Mouse (Mus musculus) stomach, embryonic 16.5 days (tissue): Measurements from ENCODE around the gene Epsti1. TPM values are rescaled to one million over a fixed set of nuclear protein-coding genes. Genes with fewer than 3 reads are reported as not detected.
"Not testable (repeated sequence)": the region's sequence is repeated elsewhere in the genome, so short reads cannot be mapped to it uniquely, and the experiment has no call there.

ENCODE experiments used
- ATAC-seq: fragments of 200-750 bp; cut with Nextera tagmentation; 2 replicates; pipeline ENCODE4 v1.8.0; 2017; ENCODE audit warnings: moderate number of reproducible peaks, moderate TSS enrichment; ENCODE audit not compliant: insufficient read depth, low FRiP score
- H3K27ac ChIP-seq: fragments of 300-500 bp; sonication (generic); 2 replicates; pipeline ENCODE4 v1.5.1; 2014; ENCODE audit warnings: low read length
- H3K27me3 ChIP-seq: fragments of 300-500 bp; sonication (generic); 2 replicates; pipeline ENCODE4 v1.6.1; 2014; ENCODE audit warnings: low read length, control low read depth, mixed read lengths; ENCODE audit not compliant: control insufficient read depth, insufficient read depth
- H3K36me3 ChIP-seq: fragments of 300-500 bp; sonication (generic); 2 replicates; pipeline ENCODE4 v1.6.1; 2014; ENCODE audit warnings: low read length; ENCODE audit not compliant: control insufficient read depth, insufficient read depth
- H3K4me1 ChIP-seq: fragments of 300-500 bp; sonication (generic); 2 replicates; pipeline ENCODE4 v1.6.1; 2014; ENCODE audit warnings: low read length, control low read depth, mixed read lengths; ENCODE audit not compliant: control insufficient read depth, insufficient read depth
- H3K4me2 ChIP-seq: fragments of 300-500 bp; sonication (generic); 2 replicates; pipeline ENCODE4 v1.6.1; 2014; ENCODE audit warnings: low read depth, low read length, mixed read lengths
- H3K4me3 ChIP-seq: fragments of 300-500 bp; sonication (generic); replicated peaks from 2 replicates; pipeline ENCODE4 v1.5.1; 2014; ENCODE audit warnings: mild to moderate bottlenecking, low read length
- H3K9ac ChIP-seq: fragments of 300-500 bp; sonication (generic); 2 replicates; pipeline ENCODE4 v1.6.1; 2014; ENCODE audit warnings: low read length
- H3K9me3 ChIP-seq: fragments of 300-500 bp; sonication (generic); replicated peaks from 2 replicates; pipeline ENCODE4 v1.6.1; 2016; ENCODE audit warnings: low read length, control low read depth; ENCODE audit not compliant: control insufficient read depth
- WGBS: fragments of 180-500 bp; shearing (Covaris S2); extraction: QIAGEN DNeasy Blood & Tissue Kit; methylation state at CpG from one replicate; pipeline ENCODE4 v1.1.7; 2014; 5-methylcytosine and 5-hydroxymethylcytosine counted together
- polyA plus RNA-seq: library from polyadenylated mRNA; unstranded; fragments of >200 nt; fragmentation: Nextera tagmentation; extraction: Ambion mirVana; gene quantifications from 2 replicates; pipeline ENCODE4 v1.2.1, GENCODE M21; 2015

Epsti1 gene
- polyA plus RNA-seq, 1 experiment from 2014 or later = 2.7 TPM

- peak within 1 kb of the TSS; percentile 92 for H3K9ac ChIP-seq
- peak; percentile 90 for ATAC-seq
- no peaks in the 10 kb centered on the region for H3K36me3 ChIP-seq
- peak within 1 kb of the TSS; percentile 72 for H3K4me2 ChIP-seq
- 2% methylated on average over 44 of the region's 44 CpGs for WGBS
- H3K4me1 ChIP-seq = no peaks in the 10 kb centered on the region; the same call in 1 of the 2 replicates
- no peaks in the 10 kb centered on the region for H3K27me3 ChIP-seq
- H3K4me3 ChIP-seq = peak within 1 kb of the TSS; percentile 95
- no peak within 1 kb of the TSS; the same call in 1 of the 2 replicates for H3K27ac ChIP-seq
- H3K9me3 ChIP-seq = no peaks in the 10 kb centered on the region
These were observed 29.5 kb upstream of the Epsti1 start, which contains the start of gene Dnajc15 for GRCm38 (mm10) chr14:77874304-77875241. Gene Dnajc15, minus strand, starts transcription at chr14:77875125.

- Histone ChIP-seq H3K9ac (no peak overlapping the region), H3K4me3 (no peak overlapping the region), H3K9me3 (no peaks in the 10 kb centered on the region), H3K4me1 (no peaks in the 10 kb centered on the region; the same call in 1 of the 2 replicates), H3K4me2 (no peak overlapping the region), H3K27me3 (no peaks in the 10 kb centered on the region), H3K36me3 (no peaks in the 10 kb centered on the region), H3K27ac (no peak overlapping the region)
- WGBS = 75% methylated on average over 1 of the region's 1 CpGs
- no peak for ATAC-seq
These were observed 27.8 kb upstream of the Epsti1 start for GRCm38 (mm10) chr14:77876199-77876598.

GRCm38 (mm10) chr14:77877876-77878275 lies 26.2 kb upstream of the Epsti1 start:
- H3K4me1 ChIP-seq, H3K4me2 ChIP-seq, H3K36me3 ChIP-seq, H3K27me3 ChIP-seq, H3K9ac ChIP-seq, H3K9me3 ChIP-seq, ATAC-seq, H3K27ac ChIP-seq, H3K4me3 ChIP-seq: not testable (repeated sequence)
- 57% methylated on average over 1 of the region's 2 CpGs for whole genome bisulfite sequencing

- Histone ChIP-seq H3K27ac (no peak overlapping the region), H3K4me3 (no peak overlapping the region), H3K9me3 (no peaks in the 10 kb centered on the region), H3K27me3 (no peaks in the 10 kb centered on the region), H3K36me3 (no peaks in the 10 kb centered on the region), H3K4me1 (no peaks in the 10 kb centered on the region), H3K9ac (no peak overlapping the region), H3K4me2 (no peak overlapping the region)
- WGBS = 66% methylated on average over 1 of the region's 1 CpGs
- no peak for ATAC-seq
These were observed 22.0 kb upstream of the Epsti1 start for GRCm38 (mm10) chr14:77881998-77882397.

- H3K4me1 ChIP-seq = no peaks in the 10 kb centered on the region
- WGBS = 74% methylated on average over 6 of the region's 6 CpGs
- no peak overlapping the region for H3K9ac ChIP-seq
- H3K4me3 ChIP-seq = no peak overlapping the region
- no peaks in the 10 kb centered on the region for H3K27me3 ChIP-seq
- H3K4me2 ChIP-seq = no peak overlapping the region
- ATAC-seq = no peak
- no peaks in the 10 kb centered on the region for H3K9me3 ChIP-seq
- H3K27ac ChIP-seq = no peak overlapping the region
- no peaks in the 10 kb centered on the region for H3K36me3 ChIP-seq
These were observed 21.4 kb upstream of the Epsti1 start for GRCm38 (mm10) chr14:77882669-77883068.

GRCm38 (mm10) chr14:77886376-77886775 lies 17.7 kb upstream of the Epsti1 start:
- Histone ChIP-seq H3K9ac (no peak overlapping the region), H3K27ac (no peak overlapping the region), H3K4me3 (no peak overlapping the region), H3K36me3 (no peaks in the 10 kb centered on the region), H3K4me2 (no peak overlapping the region), H3K27me3 (no peaks in the 10 kb centered on the region), H3K9me3 (no peaks in the 10 kb centered on the region), H3K4me1 (no peaks in the 10 kb centered on the region)
- ATAC-seq = no peak
- 75% methylated on average over 3 of the region's 3 CpGs for WGBS

GRCm38 (mm10) chr14:77886941-77887340 lies 17.1 kb upstream of the Epsti1 start:
- no peaks in the 10 kb centered on the region for H3K9me3 ChIP-seq
- no peaks in the 10 kb centered on the region for H3K27me3 ChIP-seq
- ATAC-seq = no peak
- H3K9ac ChIP-seq = no peak overlapping the region
- H3K4me3 ChIP-seq = no peak overlapping the region
- no peaks in the 10 kb centered on the region for H3K36me3 ChIP-seq
- no peak overlapping the region for H3K27ac ChIP-seq
- WGBS = 85% methylated on average over 4 of the region's 4 CpGs
- H3K4me2 ChIP-seq = no peak overlapping the region
- H3K4me1 ChIP-seq = no peaks in the 10 kb centered on the region

GRCm38 (mm10) chr14:77889911-77890310 lies 14.1 kb upstream of the Epsti1 start:
- Histone ChIP-seq H3K9me3 (no peaks in the 10 kb centered on the region), H3K4me3 (no peak overlapping the region), H3K9ac (no peak overlapping the region), H3K4me1 (no peaks in the 10 kb centered on the region), H3K27me3 (no peaks in the 10 kb centered on the region), H3K27ac (no peak overlapping the region), H3K4me2 (no peak overlapping the region), H3K36me3 (no peaks in the 10 kb centered on the region)
- ATAC-seq = no peak
- 83% methylated on average over 7 of the region's 7 CpGs for WGBS

GRCm38 (mm10) chr14:77895951-77896350 lies 8.1 kb upstream of the Epsti1 start:
- WGBS = 83% methylated on average over 3 of the region's 3 CpGs
- Histone ChIP-seq H3K9ac (no peak overlapping the region), H3K4me2 (no peak overlapping the region), H3K27me3 (no peaks in the 10 kb centered on the region), H3K36me3 (no peaks in the 10 kb centered on the region), H3K9me3 (no peaks in the 10 kb centered on the region), H3K27ac (no peak overlapping the region), H3K4me3 (no peak overlapping the region), H3K4me1 (no peaks in the 10 kb centered on the region)
- ATAC-seq = no peak
